Mouse (Mus musculus) left cerebral cortex, adult 8-10 months (tissue): ENCODE measurements around the gene Golph3. TPM values are rescaled to one million over a fixed set of nuclear protein-coding genes. Genes with fewer than 3 reads are reported as not detected.
A peak's percentile ranks its signal among the peaks of the same experiment; 100 is the strongest.

ENCODE experiments used
- DNase-seq, 2 experiments: peaks; one replicate each; pipeline ENCODE4 v3.0.0; 2022; ENCODE audit warnings: low spot score in 2 of 2
- total RNA-seq, 4 experiments: library from RNA; stranded (reverse); gene quantifications; 2 replicates each; pipeline ENCODE4 v1.2.4; 2022

Golph3 gene
- total RNA-seq, 4 experiments from 2014 or later: 79.2 to 88.1 (median 83.0) TPM

- DNase-seq: no peak
Observed at GRCm38 (mm10) chr15:12318451-12318850, 2.8 kb upstream of the Golph3 start.

GRCm38 (mm10) chr15:12319889-12320288 is 1.4 kb upstream of the Golph3 start:
- no peak for DNase-seq

DNA sequence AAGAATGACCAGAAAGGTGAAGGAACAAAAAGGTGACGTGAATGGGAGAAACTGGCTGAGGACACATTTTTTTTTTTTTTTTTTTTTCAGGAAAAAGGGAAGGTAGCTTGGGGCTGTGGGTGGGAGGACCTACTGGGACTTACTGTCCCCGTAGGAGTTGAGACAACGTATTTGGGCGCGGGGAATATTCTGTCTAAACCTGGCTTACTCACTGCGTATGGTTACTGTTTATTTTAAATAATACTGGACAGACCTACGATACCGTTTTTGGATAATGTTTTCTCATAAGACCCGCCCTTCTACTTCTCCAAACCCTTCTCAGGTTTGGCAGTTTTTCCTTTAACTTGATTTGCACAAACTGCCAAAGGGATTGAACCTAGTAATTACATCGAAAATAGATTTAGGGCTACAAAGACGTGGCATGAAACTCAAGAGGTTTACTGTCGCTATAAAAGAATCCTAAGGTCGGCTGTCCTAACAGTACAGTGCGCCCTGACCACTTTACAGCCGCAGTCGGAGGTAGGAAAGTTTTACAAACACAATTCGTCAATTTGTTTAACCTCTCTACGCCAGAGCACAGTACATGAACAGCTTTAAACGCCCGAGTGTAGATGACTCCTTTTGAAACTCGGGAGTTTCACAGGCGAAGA is 684 bp upstream of the Golph3 start:
- DNase-seq: no peak

- peak; percentile 23 to 24 for DNase-seq
Observed at GRCm38 (mm10) chr15:12321788-12322621, 755 bp downstream of the Golph3 start, which contains the start of gene 1810049J17Rik. Gene 1810049J17Rik (minus strand): TSS chr15:12321899.

DNA sequence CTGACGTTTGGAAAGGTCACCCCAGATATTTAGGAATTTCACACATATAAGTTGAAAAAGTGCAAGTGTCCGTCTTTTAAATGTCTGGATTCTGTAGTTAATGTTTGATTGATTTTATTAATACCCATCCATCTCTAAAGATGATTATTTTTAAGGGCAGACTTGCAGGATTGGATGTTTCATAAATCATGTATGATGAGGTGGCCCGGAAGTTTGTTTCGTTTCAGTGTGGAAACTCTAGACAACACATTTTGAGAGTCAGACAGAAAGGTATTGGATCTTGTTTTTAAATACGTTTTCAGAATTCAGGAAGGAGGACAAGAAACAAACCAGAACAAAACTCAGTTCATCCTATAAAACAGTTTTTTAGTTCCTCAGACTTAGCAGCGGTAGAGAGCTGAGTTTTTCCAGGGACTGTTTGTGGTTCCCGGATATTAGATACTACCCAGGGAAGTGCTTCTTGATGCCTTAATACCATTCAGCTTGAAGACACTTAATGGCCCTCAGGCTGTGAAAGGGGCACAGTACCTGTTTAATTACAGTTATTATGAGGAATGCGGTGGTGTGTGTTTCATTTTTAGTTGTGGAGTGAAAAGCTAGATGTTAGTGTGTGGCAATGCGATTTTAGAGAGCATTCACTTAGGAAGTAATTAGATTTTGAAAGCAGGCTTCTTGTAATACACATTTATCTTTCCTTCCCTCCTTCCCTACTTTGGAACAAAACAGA is 1.6 kb downstream of the Golph3 start:
- no peak for DNase-seq

GRCm38 (mm10) chr15:12324326-12324725 is 3.1 kb downstream of the Golph3 start:
- DNase-seq: no peak

- DNase-seq: no peak
Observed at GRCm38 (mm10) chr15:12330389-12330788, 9.1 kb downstream of the Golph3 start.

- no peak for DNase-seq
Observed at GRCm38 (mm10) chr15:12330892-12331291, 9.6 kb downstream of the Golph3 start.

- DNase-seq: no peak
Observed at GRCm38 (mm10) chr15:12331300-12331699, 10.1 kb downstream of the Golph3 start.

GRCm38 (mm10) chr15:12334381-12334780 is 13.1 kb downstream of the Golph3 start:
- no peak for DNase-seq

GRCm38 (mm10) chr15:12337030-12337778 is 16.0 kb downstream of the Golph3 start:
- DNase-seq: no peak

GRCm38 (mm10) chr15:12337779-12338137 is 16.5 kb downstream of the Golph3 start:
- DNase-seq: no peak

DNA sequence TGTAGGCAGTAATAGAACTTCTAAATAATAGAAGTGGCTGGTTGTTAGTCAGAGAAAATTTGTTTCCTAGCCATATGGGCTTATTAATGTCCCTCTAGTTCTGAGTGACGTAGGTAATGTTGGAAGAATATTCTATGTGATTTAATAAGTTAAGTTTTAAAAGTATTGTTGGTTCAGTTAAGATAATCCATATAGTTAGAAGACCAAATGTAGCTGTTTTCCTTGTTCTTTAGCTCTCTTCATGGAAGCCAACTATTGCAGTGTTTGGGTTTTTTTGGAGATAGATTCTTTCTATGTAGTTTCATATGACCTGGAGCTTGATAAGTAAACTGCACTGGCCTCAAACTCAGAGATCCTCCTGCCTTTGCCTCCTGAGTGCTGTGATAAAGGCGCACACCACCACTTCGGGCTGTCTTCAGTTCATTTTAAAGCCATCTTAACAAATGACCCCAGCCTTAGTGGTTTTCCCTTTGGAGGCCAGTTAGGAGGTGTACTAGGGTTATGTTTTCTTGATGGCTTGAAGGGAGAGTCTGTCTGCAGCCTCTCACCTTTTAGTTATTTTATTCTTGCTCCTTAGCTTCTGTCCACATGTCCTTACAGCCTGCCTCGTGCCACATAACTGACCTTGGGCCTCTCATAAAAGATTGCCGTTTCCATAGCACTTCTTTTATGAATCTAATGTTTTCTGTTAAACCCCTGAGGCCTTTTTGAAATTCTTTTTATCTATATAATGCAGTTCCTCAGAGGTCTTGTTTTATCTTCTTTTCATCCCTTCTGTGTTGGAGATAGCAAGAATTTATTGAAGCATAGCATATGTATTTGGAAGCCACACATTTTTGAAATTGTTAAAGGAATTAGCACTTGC is 19.5 kb downstream of the Golph3 start:
- no peak for DNase-seq

DNA sequence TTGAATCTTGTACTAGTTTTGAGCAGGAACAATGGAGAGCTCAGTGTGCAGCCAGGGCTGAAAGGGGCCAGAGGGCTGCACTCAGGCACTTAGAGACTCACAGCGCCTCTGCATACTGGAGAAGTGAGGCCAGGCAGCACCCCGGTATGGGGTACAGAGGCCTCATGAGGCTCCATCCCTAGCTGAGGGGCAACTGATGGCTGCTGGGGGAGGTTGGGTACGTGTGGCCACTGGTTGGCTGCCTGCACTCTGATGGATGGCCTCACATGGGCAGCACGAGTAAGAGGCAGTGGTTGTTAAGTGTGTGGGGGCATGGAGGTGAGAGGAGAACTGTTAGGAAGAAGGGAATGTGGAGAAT is 20.1 kb downstream of the Golph3 start:
- no peak for DNase-seq

- DNase-seq: no peak
Observed at GRCm38 (mm10) chr15:12346916-12347315, 25.7 kb downstream of the Golph3 start.

GRCm38 (mm10) chr15:12348950-12349349 is 27.7 kb downstream of the Golph3 start:
- no peak for DNase-seq

- DNase-seq: no peak
Observed at GRCm38 (mm10) chr15:12349840-12350239, 28.6 kb downstream of the Golph3 start.

- DNase-seq: no peak
Observed at GRCm38 (mm10) chr15:12351470-12351869, 30.2 kb downstream of the Golph3 start.

DNA sequence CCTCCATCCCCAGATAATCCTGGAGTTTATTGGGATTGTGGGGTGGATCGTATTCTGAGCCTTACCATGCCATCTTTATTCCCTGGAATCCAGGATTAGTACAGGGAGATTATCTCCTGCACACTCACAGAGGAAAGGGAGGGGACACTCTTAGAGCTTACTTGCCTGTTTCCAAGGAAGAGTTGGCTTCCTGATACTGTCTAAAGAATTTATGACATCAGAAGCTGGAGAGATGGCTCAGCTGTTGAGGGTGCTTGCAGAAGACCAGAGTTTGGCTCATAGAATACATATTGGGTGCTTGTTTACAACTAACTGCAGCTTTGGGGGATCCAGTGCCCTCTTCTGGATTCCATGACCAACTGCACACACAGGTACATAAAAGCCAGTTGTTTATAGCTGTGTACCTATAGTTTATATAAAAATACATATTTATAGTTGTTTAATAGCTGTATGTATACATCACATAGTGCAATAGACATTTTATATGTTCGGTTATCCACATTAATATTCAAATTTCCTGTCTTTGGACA is 33.1 kb downstream of the Golph3 start:
- no peak for DNase-seq

- DNase-seq: no peak
Observed at GRCm38 (mm10) chr15:12355261-12355660, 34.0 kb downstream of the Golph3 start.
